Mouse (Mus musculus) C2C12 (cell line): ENCODE results near the gene Nrm.

ENCODE experiments used
- CTCF ChIP-seq: IDR thresholded peaks from one replicate; pipeline ENCODE4 v1.5.1; 2011; ENCODE audit not compliant: control insufficient read depth, insufficient read depth, insufficient read length
- MAX ChIP-seq: IDR thresholded peaks from one replicate; pipeline ENCODE4 v1.6.1; 2011; ENCODE audit warnings: mild to moderate bottlenecking, control low read depth

DNA sequence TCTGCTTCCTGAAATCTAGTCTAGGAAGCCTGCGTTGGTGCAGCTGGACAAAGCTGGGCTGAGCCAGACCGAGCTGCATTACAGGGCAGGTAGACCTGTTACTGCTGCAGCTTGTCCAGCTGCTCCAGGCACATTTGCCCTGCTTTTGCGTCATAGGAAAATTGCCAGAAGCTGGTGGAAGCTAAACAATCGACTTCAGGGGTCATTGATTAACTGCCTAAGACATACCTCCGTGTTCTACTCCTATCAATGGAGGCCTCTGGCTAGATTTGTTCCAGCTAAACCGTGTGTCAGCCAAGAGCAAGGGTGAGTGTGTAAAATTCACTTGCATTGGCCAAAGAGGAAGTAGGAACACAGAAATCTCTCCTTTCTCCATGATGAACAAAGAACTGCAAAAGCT is 46.4 kb upstream of the Nrm start:
- TF ChIP-seq MAX: no peak
- TF ChIP-seq CTCF: no peak
